Mouse (Mus musculus) embryonic facial prominence, embryonic 13.5 days (tissue): ENCODE measurements around the gene Abca13. TPM values are rescaled to one million over a fixed set of nuclear protein-coding genes. Genes with fewer than 3 reads are reported as not detected.
"Not testable (repeated sequence)": the region's sequence is repeated elsewhere in the genome, so short reads cannot be mapped to it uniquely, and the experiment has no call there.

Source experiments
- ATAC-seq: fragments of 200-750 bp; cut with Nextera tagmentation; 2 replicates; pipeline ENCODE4 v1.8.0; 2017; ENCODE audit warnings: low read depth; ENCODE audit not compliant: insufficient number of reproducible peaks, insufficient read depth, low FRiP score, low TSS enrichment
- H3K27ac ChIP-seq: fragments of 300-500 bp; sonication (generic); 2 replicates; pipeline ENCODE4 v1.5.1; 2015; ENCODE audit warnings: moderate library complexity, mild to moderate bottlenecking, inconsistent platforms
- H3K27me3 ChIP-seq: fragments of 300-500 bp; sonication (generic); 2 replicates; pipeline ENCODE4 v1.6.1; 2015; ENCODE audit warnings: mild to moderate bottlenecking, inconsistent platforms
- H3K36me3 ChIP-seq: fragments of 300-500 bp; sonication (generic); 2 replicates; pipeline ENCODE4 v1.6.1; 2015; ENCODE audit warnings: mild to moderate bottlenecking, inconsistent platforms
- H3K4me1 ChIP-seq: fragments of 300-500 bp; sonication (generic); 2 replicates; pipeline ENCODE4 v1.6.1; 2015; ENCODE audit warnings: inconsistent platforms
- H3K4me2 ChIP-seq: fragments of 300-500 bp; sonication (generic); 2 replicates; pipeline ENCODE4 v1.6.1; 2015; ENCODE audit warnings: moderate library complexity, mild to moderate bottlenecking, inconsistent platforms
- H3K4me3 ChIP-seq: fragments of 300-500 bp; sonication (generic); 2 replicates; pipeline ENCODE4 v1.5.1; 2015; ENCODE audit warnings: mild to moderate bottlenecking, inconsistent platforms
- H3K9ac ChIP-seq: fragments of 300-500 bp; sonication (generic); 2 replicates; pipeline ENCODE4 v1.6.1; 2015; ENCODE audit warnings: mild to moderate bottlenecking, inconsistent platforms
- H3K9me3 ChIP-seq: fragments of 300-500 bp; sonication (generic); 2 replicates; pipeline ENCODE4 v1.6.1; 2016; ENCODE audit warnings: inconsistent platforms
- WGBS: fragments of 180-500 bp; shearing (Covaris S2); methylation state at CpG from one replicate; pipeline ENCODE4 v1.1.7; 2015; ENCODE audit warnings: mixed read lengths; 5-methylcytosine and 5-hydroxymethylcytosine counted together
- polyA plus RNA-seq: library from polyadenylated mRNA; unstranded; fragments of >200 nt; fragmentation: Nextera tagmentation; extraction: Ambion mirVana; gene quantifications from 2 replicates; pipeline ENCODE4 v1.2.1, GENCODE M21; 2015

Gene Abca13
- polyA plus RNA-seq = 0.01 and 0.21 TPM in 2 replicates

GRCm38 (mm10) chr11:9191555-9192131 lies at the start of gene Abca13:
TSS of gene Abca13 (plus strand) at chr11:9191942.
- 26% methylated on average over 12 of the region's 12 CpGs for WGBS

GRCm38 (mm10) chr11:9145113-9145512 lies 46.6 kb upstream of the Abca13 start:
- H3K4me2 ChIP-seq = no peak overlapping the region
- no peaks in the 10 kb centered on the region for H3K9me3 ChIP-seq
- H3K9ac ChIP-seq = no peak overlapping the region
- WGBS = 86% methylated on average over 2 of the region's 2 CpGs
- H3K36me3 ChIP-seq = no peaks in the 10 kb centered on the region
- no peak overlapping the region for H3K27ac ChIP-seq
- no peak overlapping the region for H3K4me3 ChIP-seq
- H3K4me1 ChIP-seq = no peaks in the 10 kb centered on the region
- H3K27me3 ChIP-seq = no peaks in the 10 kb centered on the region
- no peak for ATAC-seq

More at GRCm38 (mm10) chr11:9191555-9192131, at the start of gene Abca13:
- no peaks in the 10 kb centered on the region for H3K9me3 ChIP-seq
- no peak within 1 kb of the TSS for H3K9ac ChIP-seq
- peak within 1 kb of the TSS; percentile 22 for H3K4me2 ChIP-seq
- no peak for ATAC-seq
- no peak within 1 kb of the TSS for H3K27ac ChIP-seq
- H3K36me3 ChIP-seq = no peaks in the 10 kb centered on the region
- peaks cover 12% of the 10 kb centered on the region; the same call in 1 of the 2 replicates for H3K4me1 ChIP-seq
- no peaks in the 10 kb centered on the region for H3K27me3 ChIP-seq
- no peak within 1 kb of the TSS for H3K4me3 ChIP-seq

- no peak overlapping the region for H3K9ac ChIP-seq
- H3K27ac ChIP-seq = no peak overlapping the region
- H3K4me1 ChIP-seq = no peaks in the 10 kb centered on the region
- no peaks in the 10 kb centered on the region for H3K9me3 ChIP-seq
- H3K4me2 ChIP-seq = no peak overlapping the region
- H3K27me3 ChIP-seq = no peaks in the 10 kb centered on the region
- ATAC-seq = no peak
- H3K4me3 ChIP-seq = no peak overlapping the region
- H3K36me3 ChIP-seq = no peaks in the 10 kb centered on the region
- WGBS = 89% methylated on average over 4 of the region's 4 CpGs
Observed at GRCm38 (mm10) chr11:9146115-9146514, 45.6 kb upstream of the Abca13 start.

GRCm38 (mm10) chr11:9146683-9147082 lies 45.1 kb upstream of the Abca13 start:
- WGBS = 73% methylated on average over 1 of the region's 1 CpGs
- Histone ChIP-seq H3K4me2 (no peak overlapping the region), H3K4me1 (no peaks in the 10 kb centered on the region), H3K9me3 (no peaks in the 10 kb centered on the region), H3K36me3 (no peaks in the 10 kb centered on the region), H3K9ac (no peak overlapping the region), H3K4me3 (no peak overlapping the region), H3K27ac (no peak overlapping the region), H3K27me3 (no peaks in the 10 kb centered on the region)
- no peak for ATAC-seq

- Histone ChIP-seq H3K36me3 (no peaks in the 10 kb centered on the region), H3K9ac (no peak overlapping the region), H3K27me3 (no peaks in the 10 kb centered on the region), H3K27ac (no peak overlapping the region), H3K4me3 (no peak overlapping the region), H3K9me3 (no peaks in the 10 kb centered on the region), H3K4me1 (no peaks in the 10 kb centered on the region), H3K4me2 (no peak overlapping the region)
- ATAC-seq = no peak
- 67% methylated on average over 2 of the region's 2 CpGs for WGBS
Observed at GRCm38 (mm10) chr11:9148206-9148605, 43.5 kb upstream of the Abca13 start.

- H3K27ac ChIP-seq, ATAC-seq, H3K4me3 ChIP-seq, H3K9ac ChIP-seq, H3K36me3 ChIP-seq, H3K27me3 ChIP-seq, H3K4me2 ChIP-seq, H3K4me1 ChIP-seq, H3K9me3 ChIP-seq: not testable (repeated sequence)
- WGBS = 90% methylated on average over 25 of the region's 25 CpGs
Observed at GRCm38 (mm10) chr11:9150403-9150802, 41.3 kb upstream of the Abca13 start.

GRCm38 (mm10) chr11:9159953-9160352 lies 31.8 kb upstream of the Abca13 start:
- 0 out of 2 replicates have a peak, but pooled peaks cover 2% of the 10 kb centered on the region for H3K27me3 ChIP-seq
- H3K9me3 ChIP-seq = no peaks in the 10 kb centered on the region
- no peak for ATAC-seq
- H3K9ac ChIP-seq = no peak overlapping the region
- no peak overlapping the region for H3K27ac ChIP-seq
- H3K4me3 ChIP-seq = no peak overlapping the region
- H3K36me3 ChIP-seq = no peaks in the 10 kb centered on the region
- no peak overlapping the region for H3K4me2 ChIP-seq
- WGBS = 72% methylated on average over 3 of the region's 3 CpGs
- H3K4me1 ChIP-seq = no peaks in the 10 kb centered on the region

- 65% methylated on average over 2 of the region's 2 CpGs for WGBS
- no peaks in the 10 kb centered on the region for H3K36me3 ChIP-seq
- H3K9me3 ChIP-seq = no peaks in the 10 kb centered on the region
- no peaks in the 10 kb centered on the region for H3K27me3 ChIP-seq
- H3K4me1 ChIP-seq = 0 out of 2 replicates have a peak, but pooled peaks cover 5% of the 10 kb centered on the region
- H3K9ac ChIP-seq = no peak overlapping the region
- H3K4me3 ChIP-seq = no peak overlapping the region
- no peak for ATAC-seq
- no peak overlapping the region for H3K4me2 ChIP-seq
- H3K27ac ChIP-seq = no peak overlapping the region
Observed at GRCm38 (mm10) chr11:9167331-9167730, 24.4 kb upstream of the Abca13 start.

- no peak overlapping the region for H3K27ac ChIP-seq
- no peaks in the 10 kb centered on the region for H3K36me3 ChIP-seq
- no peak for ATAC-seq
- 83% methylated on average over 1 of the region's 1 CpGs for whole genome bisulfite sequencing
- H3K4me3 ChIP-seq = no peak overlapping the region
- no peak overlapping the region for H3K9ac ChIP-seq
- H3K4me2 ChIP-seq = no peak overlapping the region
- H3K27me3 ChIP-seq = no peaks in the 10 kb centered on the region
- no peaks in the 10 kb centered on the region for H3K4me1 ChIP-seq
- no peaks in the 10 kb centered on the region for H3K9me3 ChIP-seq
Observed at GRCm38 (mm10) chr11:9181477-9181876, 10.3 kb upstream of the Abca13 start.

GRCm38 (mm10) chr11:9189471-9189870 lies 2.3 kb upstream of the Abca13 start:
- H3K9me3 ChIP-seq, H3K4me2 ChIP-seq, ATAC-seq, H3K27ac ChIP-seq, H3K36me3 ChIP-seq, H3K4me3 ChIP-seq, H3K27me3 ChIP-seq, H3K9ac ChIP-seq: not testable (repeated sequence)
- peaks cover 12% of the 10 kb centered on the region; the same call in 1 of the 2 replicates for H3K4me1 ChIP-seq

- H3K9ac ChIP-seq = no peak overlapping the region
- no peaks in the 10 kb centered on the region for H3K36me3 ChIP-seq
- no peaks in the 10 kb centered on the region for H3K27me3 ChIP-seq
- peaks cover 12% of the 10 kb centered on the region; the same call in 1 of the 2 replicates for H3K4me1 ChIP-seq
- peak overlapping the region; percentile 22 for H3K4me2 ChIP-seq
- H3K4me3 ChIP-seq = no peak overlapping the region
- H3K27ac ChIP-seq = no peak overlapping the region
- 27% methylated on average over 10 of the region's 11 CpGs for WGBS
- ATAC-seq = 0 out of 2 replicates have a peak, but pooled peaks have one; percentile 49
- no peaks in the 10 kb centered on the region for H3K9me3 ChIP-seq
Observed at GRCm38 (mm10) chr11:9190772-9191554, 779 bp upstream of the Abca13 start.

GRCm38 (mm10) chr11:9194861-9195260 lies 3.1 kb downstream of the Abca13 start:
- ATAC-seq = no peak
- Histone ChIP-seq H3K27ac (no peak overlapping the region), H3K4me2 (no peak overlapping the region), H3K36me3 (no peaks in the 10 kb centered on the region), H3K9me3 (no peaks in the 10 kb centered on the region), H3K4me3 (no peak overlapping the region), H3K27me3 (no peaks in the 10 kb centered on the region), H3K4me1 (peaks cover 12% of the 10 kb centered on the region; the same call in 1 of the 2 replicates), H3K9ac (no peak overlapping the region)
- WGBS = 87% methylated on average over 3 of the region's 3 CpGs
